Mouse (Mus musculus) kidney, postnatal 36 days (tissue): Measurements from ENCODE around the gene Hist1h2bh.
A peak's percentile ranks its signal among the peaks of the same experiment; 100 is the strongest.

Experiments used
- DNase-seq, 2 experiments: peaks; one replicate each; pipeline ENCODE4 v3.0.0; 2021 to 2022; ENCODE audit warnings: mixed read lengths in 2 of 2

Gene Hist1h2bh

DNA sequence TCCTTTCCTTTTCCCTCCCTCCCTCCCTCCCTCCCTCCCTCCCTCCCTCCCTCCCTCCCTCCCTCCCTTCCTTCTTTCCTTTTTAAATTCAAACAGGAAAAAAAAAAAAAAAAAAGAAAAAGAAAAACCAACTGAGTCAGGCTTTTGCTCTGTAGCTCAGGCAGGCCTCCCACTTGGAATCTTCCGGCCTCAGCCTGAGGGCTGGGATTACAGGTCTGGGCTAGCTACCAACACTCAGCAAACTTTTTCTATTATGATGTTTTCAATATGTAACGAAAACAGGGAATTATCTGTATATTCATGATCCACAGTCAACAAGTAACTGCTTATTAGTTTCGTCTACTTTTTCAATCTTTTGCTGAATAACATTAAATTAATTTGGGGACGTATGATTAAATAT is 40.3 kb downstream of the Hist1h2bh start:
- DNase-seq, result no peak

DNA sequence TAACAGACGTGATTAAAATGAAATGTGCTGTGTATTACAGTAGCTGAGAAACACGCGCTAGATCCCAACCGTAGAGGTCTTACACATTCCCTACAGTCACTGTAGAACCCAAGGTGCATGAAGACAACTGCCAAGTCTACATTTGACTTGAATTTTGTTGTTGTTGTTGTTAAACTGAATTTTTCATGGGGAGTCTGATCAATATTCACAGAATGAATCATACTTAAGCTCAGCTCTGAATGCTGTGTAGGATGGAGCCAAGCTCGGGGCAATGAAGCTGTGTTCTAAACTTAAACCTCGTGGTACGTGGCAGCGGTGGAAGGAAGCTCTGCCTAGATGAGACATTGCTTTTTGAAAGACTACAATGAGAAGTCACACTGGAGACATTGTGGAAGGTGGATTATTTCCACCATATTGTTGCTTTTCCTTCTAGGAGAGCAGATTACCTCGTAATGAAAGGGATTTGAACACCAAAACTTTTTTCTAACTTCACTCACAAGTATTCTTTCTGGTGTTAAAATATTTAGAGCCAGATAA is 41.1 kb downstream of the Hist1h2bh start:
- DNase-seq, result no peak

DNA sequence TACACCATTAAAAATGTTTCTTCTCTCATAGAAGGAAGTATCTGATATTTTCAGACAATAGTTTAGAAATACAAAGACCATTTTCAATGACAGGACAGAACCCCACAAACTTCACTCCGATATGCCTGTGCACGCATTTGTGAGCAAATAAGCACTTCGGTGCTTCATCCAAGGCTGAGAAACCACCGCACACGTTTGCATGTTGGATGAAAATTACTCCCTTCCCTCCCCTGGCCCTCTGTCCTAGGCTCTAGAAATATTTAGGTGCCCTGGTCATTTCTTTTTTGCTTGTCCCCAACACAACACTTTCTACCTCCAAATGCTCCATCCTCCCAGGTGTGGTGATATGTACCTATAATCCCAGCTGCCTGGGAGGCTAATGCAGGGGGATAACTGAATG is 41.7 kb downstream of the Hist1h2bh start:
- DNase-seq, result no peak

DNA sequence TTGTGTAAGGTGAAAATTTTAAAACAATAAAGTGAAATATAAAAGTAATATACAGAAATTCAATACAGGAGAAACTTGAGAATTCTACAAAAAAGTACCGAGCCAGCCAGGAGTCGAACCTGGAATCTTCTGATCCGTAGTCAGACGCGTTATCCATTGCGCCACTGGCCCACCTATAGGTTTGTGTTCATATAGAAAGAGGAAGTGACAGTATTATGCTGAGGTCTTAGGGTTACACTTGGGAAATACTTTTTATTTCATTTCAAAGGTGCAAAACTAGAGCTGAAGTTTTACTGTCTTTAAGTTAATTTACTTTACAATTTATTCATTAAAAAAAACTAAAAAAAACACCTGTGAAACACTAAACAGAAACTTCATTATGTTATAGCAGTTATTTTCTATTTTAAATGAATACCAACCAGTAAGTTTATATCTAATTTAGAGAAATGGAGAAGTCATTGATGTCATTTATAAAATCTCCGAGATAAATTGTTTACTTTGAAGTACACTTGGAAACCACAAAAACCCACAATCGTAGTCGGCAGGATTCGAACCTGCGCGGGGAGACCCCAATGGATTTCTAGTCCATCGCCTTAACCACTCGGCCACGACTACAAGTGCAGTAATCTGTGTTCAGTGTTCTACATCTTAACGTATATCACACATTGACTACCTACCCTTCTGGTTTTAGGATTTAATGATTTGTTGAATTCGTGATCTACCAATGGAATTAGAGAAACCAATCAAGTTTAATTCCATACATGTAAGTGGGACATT is 42.6 kb downstream of the Hist1h2bh start:
- DNase-seq, result peak in 1 of 2 experiments; percentile 34

DNA sequence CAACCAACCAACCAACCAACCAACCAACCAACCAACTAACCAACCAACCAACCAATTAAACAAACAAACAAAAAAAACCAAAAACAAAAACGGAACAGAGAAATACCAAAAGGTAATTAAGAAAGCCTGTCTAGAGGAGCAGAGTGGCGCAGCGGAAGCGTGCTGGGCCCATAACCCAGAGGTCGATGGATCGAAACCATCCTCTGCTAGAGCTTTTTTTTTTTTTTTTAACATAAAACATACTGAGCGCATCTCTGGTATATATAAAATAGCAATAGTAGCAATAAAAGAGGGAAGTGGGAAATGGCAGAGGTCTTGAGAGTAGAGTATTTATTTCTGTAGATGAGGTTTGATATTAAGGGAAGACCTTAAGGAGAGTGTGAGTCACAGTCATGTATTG is 43.2 kb downstream of the Hist1h2bh start:
- no peak for DNase-seq

DNA sequence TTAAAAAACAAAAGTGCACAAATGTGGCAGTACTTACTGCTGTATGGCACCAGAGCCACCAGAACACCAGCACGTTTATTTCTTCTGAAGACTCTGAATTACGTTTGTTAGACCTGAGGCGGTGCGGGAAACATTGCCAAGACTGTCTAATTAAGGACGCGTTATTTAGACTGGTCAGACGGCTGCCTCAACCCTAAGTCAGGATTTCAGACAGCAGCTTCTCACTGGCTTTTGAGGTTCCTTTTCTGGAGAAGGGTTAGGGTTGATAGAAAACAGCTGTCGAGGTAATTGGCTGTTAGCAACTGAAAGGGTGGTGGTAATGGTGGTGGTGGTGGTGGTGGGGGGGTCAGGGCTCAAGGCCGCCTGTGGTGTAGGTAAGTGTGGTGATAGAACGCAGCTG is 44.5 kb downstream of the Hist1h2bh start:
- DNase-seq, result no peak

DNA sequence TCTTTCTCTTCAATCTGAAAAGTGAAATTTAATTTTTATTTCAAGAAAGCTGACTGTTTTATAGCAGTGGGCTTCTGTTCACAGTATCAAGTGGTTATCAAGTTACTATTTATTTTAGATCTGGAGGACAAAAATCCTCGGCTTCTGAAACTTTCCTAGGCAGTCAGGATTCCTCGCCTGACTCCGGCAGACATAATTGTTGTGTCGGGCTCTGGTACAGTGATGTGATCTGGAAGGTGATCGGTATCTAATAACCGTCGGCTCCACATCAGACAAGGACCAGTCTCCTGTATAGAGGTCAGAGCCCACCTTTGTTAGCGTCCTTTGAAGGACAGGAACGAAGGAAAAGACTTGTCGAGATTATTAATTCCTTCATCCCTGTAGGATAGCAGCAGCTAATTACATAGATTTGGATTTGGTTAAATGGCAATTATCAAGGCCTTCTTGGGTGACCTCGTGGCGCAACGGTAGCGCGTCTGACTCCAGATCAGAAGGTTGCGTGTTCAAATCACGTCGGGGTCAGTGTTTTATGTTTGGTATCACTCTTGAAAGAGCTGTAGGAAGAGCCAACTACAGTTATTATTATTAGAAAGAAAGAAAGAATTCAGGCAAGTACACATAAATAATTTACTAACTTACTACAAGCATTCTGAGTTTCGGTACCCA is 45.4 kb downstream of the Hist1h2bh start:
- DNase-seq, result no peak

DNA sequence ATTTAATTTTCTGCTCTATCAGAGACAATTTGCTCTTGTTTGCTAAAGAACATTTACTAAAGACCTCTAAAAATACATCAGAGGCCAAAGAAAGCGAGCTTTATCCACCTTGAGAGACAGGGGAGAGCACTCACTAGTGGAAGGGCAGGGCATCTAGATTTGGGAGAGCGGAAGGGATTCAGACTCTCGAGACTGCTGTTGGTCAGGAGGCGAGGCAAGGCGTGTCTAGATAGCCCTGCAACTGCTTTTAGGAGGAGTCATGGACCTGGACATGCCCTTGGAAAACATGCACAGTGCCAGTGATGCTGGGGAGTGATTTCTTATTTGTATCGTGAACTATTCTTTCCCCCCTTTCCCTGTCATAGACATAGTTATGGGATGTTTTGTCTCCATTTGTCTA is 47.7 kb downstream of the Hist1h2bh start:
- no peak for DNase-seq

DNA sequence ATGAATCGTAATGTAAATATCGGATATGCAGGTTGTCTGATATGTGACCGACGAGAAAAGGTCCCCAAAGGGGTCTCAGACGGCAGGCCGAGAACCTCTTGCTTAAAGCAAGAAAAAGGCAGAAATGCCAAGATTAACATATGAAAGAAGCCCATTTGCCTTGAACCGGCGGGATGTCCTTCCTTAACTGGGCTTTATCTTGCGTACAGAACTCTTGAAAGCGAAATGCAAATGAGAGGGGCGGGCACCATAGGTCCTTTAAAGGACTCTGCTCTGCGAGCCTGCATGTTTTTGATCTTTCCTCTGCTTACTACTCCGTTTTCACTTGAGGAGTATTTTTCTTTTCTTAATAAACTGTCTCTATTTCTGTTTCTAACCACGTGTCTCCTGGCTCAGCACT is 51.2 kb downstream of the Hist1h2bh start:
- DNase-seq, result no peak
